Mouse (Mus musculus): ENCODE data around the gene Elavl4. TPM values are rescaled to one million over a fixed set of nuclear protein-coding genes. Genes with fewer than 3 reads are reported as not detected.
A peak's percentile ranks its signal among the peaks of the same experiment; 100 is the strongest.

Gene Elavl4
- total RNA-seq, 2 experiments from 2014 or later, result 52.5 to 58.0 TPM

DNA sequence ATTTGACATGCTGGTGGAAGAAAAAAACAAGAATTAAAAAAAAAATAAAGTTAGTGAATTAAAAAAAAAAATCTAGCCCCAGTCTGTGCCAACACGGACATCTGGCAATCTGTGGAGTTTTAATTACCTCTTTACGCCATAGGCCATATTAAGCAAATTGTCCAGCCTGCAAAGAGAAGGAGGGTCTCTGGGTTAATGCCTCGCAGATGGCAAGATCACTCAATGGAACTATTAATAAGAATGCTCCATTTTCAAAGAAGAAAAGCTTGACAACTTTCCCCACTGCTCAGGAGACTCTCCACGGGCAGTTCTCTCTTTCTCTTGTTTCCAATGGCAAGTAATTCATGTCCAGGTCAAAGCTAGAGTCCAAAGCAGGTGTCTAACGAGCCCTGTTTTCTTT, 142.1 kb downstream of the Elavl4 start:
- Histone ChIP-seq H3K4me3 (no peak overlapping the region), H3K27ac (no peak overlapping the region)
- no peak for TF ChIP-seq CTCF (conservative IDR thresholded peaks at IDR 0.05)
- DNase-seq (ENCODE audit: low spot score in 2 of 2), result no peak

DNA sequence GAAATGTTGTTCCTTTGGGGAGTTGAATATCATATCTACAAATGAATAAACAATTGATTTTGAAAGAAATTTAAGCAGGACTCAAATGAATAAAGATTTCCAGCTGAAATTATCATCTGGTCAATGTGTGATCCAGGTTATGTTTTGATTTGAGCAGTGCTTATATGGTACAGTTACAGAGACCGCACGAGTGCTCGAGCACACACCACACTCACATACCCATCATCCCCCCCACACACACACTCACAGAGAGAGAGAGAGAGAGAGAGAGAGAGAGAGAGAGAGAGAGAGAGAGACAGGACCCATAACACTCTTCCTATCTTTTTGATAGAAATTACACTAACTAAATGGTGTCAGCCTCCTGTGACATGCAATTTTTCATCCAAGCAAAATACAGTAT, 150.0 kb downstream of the Elavl4 start:
- no peak overlapping the region for H3K4me3 ChIP-seq
- H3K27ac ChIP-seq, result no peak overlapping the region
- DNase-seq (ENCODE audit: low spot score in 2 of 2), result no peak
- no peak for TF ChIP-seq CTCF (conservative IDR thresholded peaks at IDR 0.05)

DNA sequence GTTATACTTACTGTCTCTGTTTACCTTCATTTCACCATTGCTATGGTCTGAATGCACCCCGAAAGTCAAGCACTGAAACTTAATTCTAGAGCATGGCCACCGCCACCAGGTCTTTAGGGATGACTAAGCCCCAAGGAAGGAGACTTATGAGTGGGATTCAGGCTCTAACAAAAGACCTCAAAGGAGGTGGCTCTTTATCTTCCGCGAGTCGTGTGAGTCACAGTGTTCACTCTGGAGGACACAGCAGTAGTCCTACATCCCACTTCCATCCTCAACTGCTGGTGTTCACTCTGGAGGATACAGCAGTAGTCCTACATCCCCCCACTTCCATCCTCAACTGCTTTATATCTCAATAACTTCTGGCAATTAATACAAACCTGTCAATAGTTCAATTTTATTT, 151.8 kb downstream of the Elavl4 start:
- no peak for DNase-seq (ENCODE audit: low spot score in 2 of 2)
- Histone ChIP-seq H3K27ac (no peak overlapping the region), H3K4me3 (no peak overlapping the region)
- TF ChIP-seq CTCF (conservative IDR thresholded peaks at IDR 0.05), result no peak

DNA sequence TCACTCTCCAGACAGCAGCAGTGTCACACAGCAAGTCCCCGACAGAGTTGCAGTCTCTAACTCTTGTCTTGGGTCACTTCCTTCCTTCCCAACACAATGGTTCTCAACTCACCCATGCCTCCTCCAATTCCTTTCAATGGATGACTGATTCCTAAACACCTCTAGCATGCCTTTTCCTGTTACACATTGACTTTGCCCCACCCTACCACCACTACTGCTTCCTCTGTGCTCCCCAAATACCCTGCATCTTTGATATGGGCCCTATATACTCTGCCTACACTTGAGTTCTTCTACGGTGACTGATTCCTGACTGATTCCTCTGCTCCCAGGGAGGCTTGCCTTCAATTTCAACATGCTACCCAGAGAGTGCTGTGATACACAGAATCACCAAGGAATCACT, 153.1 kb downstream of the Elavl4 start:
- Histone ChIP-seq H3K27ac (no peak overlapping the region), H3K4me3 (no peak overlapping the region)
- TF ChIP-seq CTCF (conservative IDR thresholded peaks at IDR 0.05), result no peak
- DNase-seq (ENCODE audit: low spot score in 2 of 2), result no peak

DNA sequence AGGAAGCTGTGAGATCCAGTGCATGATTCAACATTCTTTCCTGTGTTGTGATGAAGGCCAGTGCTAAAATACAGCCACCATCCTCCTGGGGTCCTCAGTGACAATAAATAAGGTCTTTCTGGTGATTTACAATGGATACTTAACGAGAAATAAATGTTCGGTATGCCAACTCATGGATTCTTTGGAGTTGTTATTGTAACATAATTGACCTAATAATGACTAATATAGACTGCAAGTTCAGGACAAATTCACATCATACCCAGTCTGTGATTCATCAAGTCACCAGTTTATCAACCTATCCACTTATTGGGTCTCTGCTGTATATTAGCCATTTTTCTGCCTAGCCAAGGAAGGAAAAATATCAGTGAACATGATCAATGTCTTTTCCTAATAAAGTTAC, 174.4 kb downstream of the Elavl4 start:
- Histone ChIP-seq H3K4me3 (no peak overlapping the region), H3K27ac (no peak overlapping the region)
- DNase-seq (ENCODE audit: low spot score in 2 of 2), result no peak
- TF ChIP-seq CTCF (conservative IDR thresholded peaks at IDR 0.05), result no peak

DNA sequence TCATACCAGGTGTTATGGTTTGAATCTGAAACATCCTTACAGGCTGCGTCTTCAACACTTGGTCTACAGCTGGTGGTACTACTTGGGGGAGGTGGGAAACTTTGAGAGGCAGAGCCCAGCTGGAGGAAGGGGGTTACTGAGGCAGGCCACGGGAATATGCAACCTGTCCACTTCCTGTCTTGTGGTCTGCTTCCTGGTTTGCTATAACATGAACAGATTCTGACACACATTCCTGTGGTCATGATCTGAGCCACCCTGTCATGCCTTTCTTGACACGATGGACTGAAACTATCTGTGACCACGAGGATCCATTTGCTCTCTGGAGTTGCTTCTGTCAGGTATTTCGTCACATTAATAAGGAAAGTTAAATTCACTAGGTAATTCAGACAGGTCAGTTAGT, 179.7 kb downstream of the Elavl4 start:
- Histone ChIP-seq H3K4me3 (no peak overlapping the region), H3K27ac (no peak overlapping the region)
- no peak for DNase-seq (ENCODE audit: low spot score in 2 of 2)
- TF ChIP-seq CTCF (conservative IDR thresholded peaks at IDR 0.05), result no peak

DNA sequence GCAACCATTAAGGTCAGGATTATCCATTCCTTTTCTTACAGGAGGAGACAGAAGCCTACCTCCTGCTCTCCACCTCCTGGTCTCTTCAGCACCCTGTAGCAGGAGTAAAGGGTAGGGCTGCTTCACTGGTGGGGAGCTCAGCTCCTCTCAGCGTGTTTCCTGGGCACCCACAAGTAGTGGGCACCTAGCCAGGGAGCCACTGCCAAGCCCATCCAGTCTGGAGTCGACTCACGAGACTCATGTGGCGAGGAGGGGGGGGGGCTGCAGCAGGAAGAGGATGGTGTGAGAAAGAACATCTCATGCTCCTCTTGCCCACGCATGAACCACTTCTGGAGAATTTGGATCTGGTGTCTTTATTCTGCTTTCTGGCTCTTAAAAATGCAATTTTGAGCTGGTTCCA, 186.5 kb downstream of the Elavl4 start:
- Histone ChIP-seq H3K27ac (no peak overlapping the region), H3K4me3 (no peak overlapping the region)
- no peak for TF ChIP-seq CTCF (conservative IDR thresholded peaks at IDR 0.05)
- peak in 1 of 2 experiments; percentile 24 for DNase-seq (ENCODE audit: low spot score in 2 of 2)

DNA sequence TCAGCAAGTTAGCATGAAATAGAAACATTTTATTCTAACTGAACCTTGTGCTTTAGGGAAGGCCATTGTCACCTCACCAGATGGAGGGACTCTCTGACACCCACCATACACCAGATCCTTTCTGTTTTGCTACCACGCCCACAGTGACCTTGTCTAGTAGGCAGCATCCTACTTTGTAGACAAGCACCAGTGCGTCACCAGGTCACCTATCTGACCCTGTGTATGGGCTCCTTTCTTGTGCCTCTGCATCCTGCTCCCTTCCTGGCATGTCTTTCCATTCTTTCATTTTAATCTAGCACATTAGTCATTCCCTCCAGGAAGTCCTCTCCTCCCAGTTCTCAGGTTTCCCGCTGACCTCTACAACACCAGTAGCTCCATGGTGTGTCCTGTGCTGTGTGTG, 190.1 kb downstream of the Elavl4 start:
- H3K27ac ChIP-seq, result no peak overlapping the region
- no peak for TF ChIP-seq CTCF (conservative IDR thresholded peaks at IDR 0.05)
- H3K4me3 ChIP-seq, result no peak overlapping the region
- DNase-seq (ENCODE audit: low spot score in 2 of 2), result no peak

DNA sequence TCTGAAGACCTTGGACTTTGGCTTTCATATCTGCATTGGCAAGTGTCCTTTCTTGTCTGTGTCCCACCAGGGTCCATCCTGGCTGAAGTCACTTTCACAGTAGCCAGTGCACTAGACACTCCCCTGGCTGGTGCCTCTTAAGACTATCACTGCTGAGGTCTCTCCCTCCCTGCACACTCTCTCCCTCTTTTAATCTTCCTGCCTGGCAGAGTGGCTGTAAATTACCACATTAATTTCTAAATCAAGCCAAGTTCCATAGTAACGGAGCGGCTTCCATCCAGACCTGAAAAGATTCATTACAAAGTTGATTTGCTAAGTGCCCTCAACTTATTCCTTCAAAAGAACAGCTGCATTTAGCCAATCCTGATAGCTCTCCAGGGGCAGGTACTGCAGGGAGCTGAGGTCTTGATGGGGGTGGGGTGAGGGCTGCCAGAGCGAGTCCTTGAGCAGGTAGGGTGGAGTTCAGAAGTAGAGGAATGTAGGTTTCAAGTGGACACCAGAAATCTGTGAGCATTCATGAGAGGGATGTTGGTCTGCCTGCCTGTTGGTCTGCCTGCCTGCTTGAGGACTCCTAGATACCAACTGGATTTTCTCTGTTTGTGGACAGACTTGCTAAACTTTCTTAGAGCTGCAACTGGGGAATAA, 194.1 kb downstream of the Elavl4 start:
- no peak overlapping the region for H3K27ac ChIP-seq
- H3K4me3 ChIP-seq, result no peak overlapping the region
- no peak for DNase-seq (ENCODE audit: low spot score in 2 of 2)
- TF ChIP-seq CTCF (conservative IDR thresholded peaks at IDR 0.05), result no peak

DNA sequence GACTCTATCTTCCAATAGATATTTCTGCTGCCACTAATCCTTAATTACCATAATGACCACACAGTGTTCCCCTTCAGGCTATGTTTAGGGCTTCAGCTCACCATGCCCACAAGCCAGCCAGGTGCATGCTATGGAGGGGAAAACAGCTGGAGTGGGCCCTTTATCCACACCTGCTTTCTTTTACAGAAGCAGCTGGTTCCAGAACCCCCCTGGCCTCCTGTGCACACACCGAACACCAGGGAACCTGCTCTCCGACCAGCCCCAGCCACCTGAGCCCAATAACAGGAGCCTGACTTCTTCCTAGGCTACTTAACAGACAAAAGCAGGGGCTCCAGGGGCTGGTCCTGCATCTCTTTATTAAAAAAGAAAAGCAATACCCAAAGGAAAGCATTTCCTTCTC, 195.8 kb downstream of the Elavl4 start:
- no peak for DNase-seq (ENCODE audit: low spot score in 2 of 2)
- H3K4me3 ChIP-seq, result no peak overlapping the region
- H3K27ac ChIP-seq, result no peak overlapping the region
- TF ChIP-seq CTCF (conservative IDR thresholded peaks at IDR 0.05), result no peak

Other genes starting within 250 kb of the Elavl4 start
- gene Agbl4, start 45.8 kb upstream of the Elavl4 start, total RNA-seq (2021), result 10 to 100 TPM; 13.5 to 15.7 TPM

All from layer of hippocampus, adult 2 months (tissue).